Comparison of ENCODE assay signal across 23 mouse cellular contexts in the genomic region with DNA sequence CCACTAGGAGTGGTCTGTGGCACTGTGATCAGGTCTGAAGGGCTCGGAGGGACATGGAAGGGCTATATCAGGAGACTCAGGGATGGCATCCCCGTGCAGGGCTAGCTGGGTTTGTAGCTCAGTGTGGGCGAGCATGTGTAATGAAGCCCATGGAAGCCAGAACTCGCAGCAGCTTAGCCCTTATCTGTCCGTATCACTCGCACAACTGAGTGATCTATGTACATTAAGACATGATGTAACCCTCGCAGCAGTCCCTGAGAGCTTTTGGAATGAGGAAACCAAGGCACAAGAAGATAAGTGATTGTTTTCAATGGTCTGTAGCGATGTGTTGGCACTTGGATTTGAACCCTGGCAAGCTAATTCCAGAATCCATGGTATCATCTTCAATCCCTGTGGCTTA. TPM values are rescaled to one million over a fixed set of nuclear protein-coding genes. Genes with fewer than 3 reads are reported as not detected.
DNase-seq lines count a peak whose midpoint lies in the region; ATAC-seq and TF ChIP-seq lines count a peak whose summit lies in the region.
"Had no signal": no experiment of that assay in that cellular context is flagged by ENCODE, and none has a peak within 500 bp of the region (broad histone marks: within the 10 kb centered on the region; RNA-seq: fewer than 3 reads in every experiment).

No protein-coding gene starts in this region.

- H3K9ac ChIP-seq in forebrain, embryonic 13.5 days, result 0 out of 2 replicates have a peak overlapping the region, but pooled peaks have one; percentile 26
- H3K9ac ChIP-seq in forebrain, postnatal 0 days, result no peak overlapping the region
- H3K9ac ChIP-seq in midbrain, embryonic 12.5 days (replicated peaks), result 0 out of 2 replicates have a peak overlapping the region, but pooled peaks have one; percentile 0
- H3K9ac ChIP-seq in midbrain, embryonic 13.5 days (replicated peaks), result no peak overlapping the region
- H3K9ac ChIP-seq: embryonic facial prominence, embryonic 12.5 days had no signal

- DNase-seq in forebrain, postnatal 0 days, result no peak
- no peak for DNase-seq in spleen, postnatal 14 days (ENCODE audit: low spot score in 2 of 2)
- DNase-seq: adrenal gland, adult 2 months; adrenal gland, postnatal 10 days; adrenal gland, postnatal 25 days; B cell, adult 2 months; cerebellum, adult 11 months; cerebellum, adult 18-20 months; cerebellum, adult 8-10 months; cerebellum, adult 9-11 months; cerebellum, postnatal 14 days; cerebellum, postnatal 36 days; embryo, embryonic 11 days had no signal

- WGBS in forebrain, embryonic 13.5 days, result 88% methylated on average over 8 of the region's 8 CpGs
- WGBS in forebrain, postnatal 0 days, result 86% methylated on average over 8 of the region's 8 CpGs
- WGBS in midbrain, embryonic 12.5 days, result 88% methylated on average over 8 of the region's 8 CpGs
- WGBS in midbrain, embryonic 13.5 days, result 85% methylated on average over 8 of the region's 8 CpGs

- H3K9me3 ChIP-seq in forebrain, embryonic 13.5 days (replicated peaks), result no peaks in the 10 kb centered on the region
- H3K9me3 ChIP-seq in forebrain, postnatal 0 days (ENCODE audit: low read length), result no peaks in the 10 kb centered on the region
- no peaks in the 10 kb centered on the region for H3K9me3 ChIP-seq in midbrain, embryonic 12.5 days
- no peaks in the 10 kb centered on the region for H3K9me3 ChIP-seq in midbrain, embryonic 13.5 days
- H3K9me3 ChIP-seq: embryonic facial prominence, embryonic 12.5 days; G1E had no signal

- no peak for ATAC-seq in forebrain, embryonic 13.5 days
- ATAC-seq in forebrain, postnatal 0 days, result no peak
- ATAC-seq in midbrain, embryonic 12.5 days (ENCODE audit: low FRiP score, low read depth), result no peak
- no peak for ATAC-seq in midbrain, embryonic 13.5 days
- ATAC-seq: CD4-positive, CD25-positive, alpha-beta regulatory T cell, adult 4 months; forebrain, embryonic 14.5 days; forebrain, embryonic 16.5 days had no signal

- H3K27me3 ChIP-seq in forebrain, embryonic 13.5 days, result peaks cover 47% of the 10 kb centered on the region
- H3K27me3 ChIP-seq in forebrain, postnatal 0 days (ENCODE audit: insufficient read depth, low read length), result peaks cover 30% of the 10 kb centered on the region
- H3K27me3 ChIP-seq in midbrain, embryonic 12.5 days, result peaks cover 55% of the 10 kb centered on the region
- H3K27me3 ChIP-seq in midbrain, embryonic 13.5 days, result peaks cover 47% of the 10 kb centered on the region

- H3K36me3 ChIP-seq in forebrain, embryonic 13.5 days (ENCODE audit: poor library complexity, severe bottlenecking), result no peaks in the 10 kb centered on the region
- no peaks in the 10 kb centered on the region for H3K36me3 ChIP-seq in forebrain, postnatal 0 days (ENCODE audit: insufficient read depth)
- H3K36me3 ChIP-seq in midbrain, embryonic 12.5 days, result no peaks in the 10 kb centered on the region
- no peaks in the 10 kb centered on the region for H3K36me3 ChIP-seq in midbrain, embryonic 13.5 days
- H3K36me3 ChIP-seq: embryonic facial prominence, embryonic 12.5 days; G1E had no signal

- no peak overlapping the region for H3K4me2 ChIP-seq in forebrain, embryonic 13.5 days
- H3K4me2 ChIP-seq in forebrain, postnatal 0 days (ENCODE audit: low read depth), result no peak overlapping the region
- H3K4me2 ChIP-seq in midbrain, embryonic 12.5 days (replicated peaks), result no peak overlapping the region
- H3K4me2 ChIP-seq in midbrain, embryonic 13.5 days (replicated peaks), result no peak overlapping the region
- H3K4me2 ChIP-seq: embryonic facial prominence, embryonic 12.5 days had no signal

- no peak for TF ChIP-seq CTCF in forebrain, postnatal 0 days (IDR thresholded peaks at IDR 0.05; ENCODE audit: low read depth)

- peaks cover 11% of the 10 kb centered on the region for H3K4me1 ChIP-seq in forebrain, embryonic 13.5 days
- H3K4me1 ChIP-seq in forebrain, postnatal 0 days (ENCODE audit: insufficient read depth), result no peaks in the 10 kb centered on the region
- peaks cover 8% of the 10 kb centered on the region for H3K4me1 ChIP-seq in midbrain, embryonic 12.5 days
- H3K4me1 ChIP-seq in midbrain, embryonic 13.5 days (replicated peaks), result peaks cover 12% of the 10 kb centered on the region; the same call in 1 of the 2 replicates

- H3K4me3 ChIP-seq in forebrain, embryonic 13.5 days, result no peak overlapping the region
- no peak overlapping the region for H3K4me3 ChIP-seq in forebrain, postnatal 0 days (ENCODE audit: low read depth, low read length)
- H3K4me3 ChIP-seq in midbrain, embryonic 12.5 days, result no peak overlapping the region
- H3K4me3 ChIP-seq in midbrain, embryonic 13.5 days (replicated peaks), result no peak overlapping the region
- H3K4me3 ChIP-seq: embryonic facial prominence, embryonic 12.5 days had no signal

- H3K27ac ChIP-seq in forebrain, embryonic 13.5 days, result no peak overlapping the region
- no peak overlapping the region for H3K27ac ChIP-seq in forebrain, postnatal 0 days (ENCODE audit: low read depth, low read length)
- H3K27ac ChIP-seq in midbrain, embryonic 12.5 days (replicated peaks), result no peak overlapping the region
- no peak overlapping the region for H3K27ac ChIP-seq in midbrain, embryonic 13.5 days
- H3K27ac ChIP-seq: embryonic facial prominence, embryonic 12.5 days had no signal

RNA-seq across cellular contexts. Expression of a gene that starts 3.0 kb away (rescaled TPM):
- polyA plus RNA-seq in forebrain, embryonic 13.5 days (2015; fragmentation: Nextera tagmentation; extraction: Ambion mirVana), result 0.96 and 1.4 TPM in 2 replicates
- total RNA-seq in forebrain, postnatal 0 days (2014; rRNA removed), result 6.5 and 11.6 TPM in 2 replicates
- 2.5 and 3.0 TPM in 2 replicates for polyA plus RNA-seq in forebrain, postnatal 0 days (2015; fragmentation: Nextera tagmentation; extraction: Ambion mirVana)
- 21.7 and 41.3 TPM in 2 replicates for polyA plus RNA-seq in midbrain, embryonic 12.5 days (2016; fragmentation: Nextera tagmentation; extraction: Ambion mirVana)
- 1.0 and 1.5 TPM in 2 replicates for polyA plus RNA-seq in midbrain, embryonic 13.5 days (2015; fragmentation: Nextera tagmentation; extraction: Ambion mirVana)
- total RNA-seq: CH12.LX; common myeloid progenitor, adult 5-6 weeks had no signal
- polyA plus RNA-seq: CD4-positive, CD25-positive, alpha-beta regulatory T cell, adult 4 months; G1E had no signal

RNA-seq across cellular contexts. Expression of a gene that starts 21.5 kb away (rescaled TPM):
- 141 and 143 TPM in 2 replicates for polyA plus RNA-seq in forebrain, embryonic 13.5 days (2015; fragmentation: Nextera tagmentation; extraction: Ambion mirVana)
- 143 TPM in 2 replicates for total RNA-seq in forebrain, postnatal 0 days (2014; rRNA removed)
- polyA plus RNA-seq in forebrain, postnatal 0 days (2015; fragmentation: Nextera tagmentation; extraction: Ambion mirVana), result 199 and 202 TPM in 2 replicates
- polyA plus RNA-seq in midbrain, embryonic 12.5 days (2016; fragmentation: Nextera tagmentation; extraction: Ambion mirVana), result 103 and 108 TPM in 2 replicates
- polyA plus RNA-seq in midbrain, embryonic 13.5 days (2015; fragmentation: Nextera tagmentation; extraction: Ambion mirVana), result 149 and 154 TPM in 2 replicates

RNA-seq across cellular contexts. Expression of a gene that starts 27.4 kb away (rescaled TPM):
- polyA plus RNA-seq in forebrain, embryonic 13.5 days (2015; fragmentation: Nextera tagmentation; extraction: Ambion mirVana), result 53.5 and 58.2 TPM in 2 replicates
- 105 and 115 TPM in 2 replicates for total RNA-seq in forebrain, postnatal 0 days (2014; rRNA removed)
- 63.6 and 71.1 TPM in 2 replicates for polyA plus RNA-seq in forebrain, postnatal 0 days (2015; fragmentation: Nextera tagmentation; extraction: Ambion mirVana)
- 135 and 142 TPM in 2 replicates for polyA plus RNA-seq in midbrain, embryonic 12.5 days (2016; fragmentation: Nextera tagmentation; extraction: Ambion mirVana)
- polyA plus RNA-seq in midbrain, embryonic 13.5 days (2015; fragmentation: Nextera tagmentation; extraction: Ambion mirVana), result 64.1 and 89.5 TPM in 2 replicates

RNA-seq across cellular contexts. Expression of a gene that starts 37.9 kb away (rescaled TPM):
- 70.9 and 81.6 TPM in 2 replicates for polyA plus RNA-seq in forebrain, embryonic 13.5 days (2015; fragmentation: Nextera tagmentation; extraction: Ambion mirVana)
- 72.1 and 74.8 TPM in 2 replicates for total RNA-seq in forebrain, postnatal 0 days (2014; rRNA removed)
- 77.8 and 83.3 TPM in 2 replicates for polyA plus RNA-seq in forebrain, postnatal 0 days (2015; fragmentation: Nextera tagmentation; extraction: Ambion mirVana)
- polyA plus RNA-seq in midbrain, embryonic 12.5 days (2016; fragmentation: Nextera tagmentation; extraction: Ambion mirVana), result 67.2 and 70.5 TPM in 2 replicates
- polyA plus RNA-seq in midbrain, embryonic 13.5 days (2015; fragmentation: Nextera tagmentation; extraction: Ambion mirVana), result 78.9 and 81.8 TPM in 2 replicates

RNA-seq across cellular contexts. Expression of a gene that starts 41.9 kb away (rescaled TPM):
- polyA plus RNA-seq in forebrain, embryonic 13.5 days (2015; fragmentation: Nextera tagmentation; extraction: Ambion mirVana), result 10.0 and 11.2 TPM in 2 replicates
- 2.1 and 3.4 TPM in 2 replicates for total RNA-seq in forebrain, postnatal 0 days (2014; rRNA removed)
- 9.7 and 16.3 TPM in 2 replicates for polyA plus RNA-seq in forebrain, postnatal 0 days (2015; fragmentation: Nextera tagmentation; extraction: Ambion mirVana)
- 4.8 and 5.3 TPM in 2 replicates for polyA plus RNA-seq in midbrain, embryonic 12.5 days (2016; fragmentation: Nextera tagmentation; extraction: Ambion mirVana)
- 6.9 and 8.9 TPM in 2 replicates for polyA plus RNA-seq in midbrain, embryonic 13.5 days (2015; fragmentation: Nextera tagmentation; extraction: Ambion mirVana)
- total RNA-seq: common myeloid progenitor, adult 5-6 weeks had no signal
- polyA plus RNA-seq: CD4-positive, CD25-positive, alpha-beta regulatory T cell, adult 4 months; G1E had no signal

Comparison
In these comparisons a context has a peak if more than half of its experiments do, and no peak if none do; other contexts are left out.
1. H3K9ac ChIP-seq: peak in forebrain, embryonic 13.5 days (single experiment) and midbrain, embryonic 12.5 days (single experiment); none in forebrain, postnatal 0 days (single experiment) and midbrain, embryonic 13.5 days (single experiment).